Mouse (Mus musculus): ENCODE data around the gene Ephb2. TPM values are rescaled to one million over a fixed set of nuclear protein-coding genes. Genes with fewer than 3 reads are reported as not detected.

Ephb2 gene
- total RNA-seq, 2 experiments from 2014 or later: 31.6 to 32.7 TPM

DNA sequence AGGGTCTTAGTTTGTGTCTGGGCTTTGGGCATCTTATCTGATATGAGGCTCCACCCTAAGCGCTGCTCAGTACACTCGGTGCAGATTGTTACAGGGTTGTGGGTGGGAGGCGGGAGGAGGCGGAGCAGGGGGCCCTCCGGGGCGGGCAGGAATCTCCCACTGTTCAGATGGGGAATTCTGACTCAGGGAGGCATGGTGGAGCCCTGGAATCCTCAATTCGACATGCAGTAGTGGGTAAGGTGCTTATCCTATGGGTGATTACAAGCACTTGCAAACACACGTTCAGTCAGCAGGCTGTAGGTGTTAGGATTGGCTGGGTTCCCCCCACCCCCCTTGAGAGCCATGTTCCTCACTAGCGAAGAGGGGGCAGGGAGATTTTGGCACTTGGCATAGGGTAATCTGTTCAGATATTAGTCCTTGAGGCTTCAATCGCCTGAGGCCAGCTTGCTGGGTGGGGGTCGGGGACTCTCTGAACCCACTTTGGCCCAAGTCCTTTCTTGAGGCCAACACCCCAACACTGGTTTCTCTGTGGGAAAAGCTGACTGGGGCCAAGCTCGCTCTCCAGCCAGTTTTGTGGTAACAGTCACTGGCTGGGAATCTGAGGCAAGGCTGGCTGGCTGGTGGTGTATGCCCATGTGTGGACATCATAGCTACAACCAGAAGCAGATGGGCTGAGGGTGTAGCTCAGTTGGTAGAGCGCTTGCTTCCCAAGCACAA is 186.2 kb downstream of the Ephb2 start:
- peak; percentile 37 to 52 for DNase-seq (ENCODE audit: low spot score in 2 of 2)
- intact Hi-C loops (cut with DNase I): loop anchor here (2.0 to 5.0 kb wide), 3 partner anchors 227 to 423 kb away; no protein-coding TSS in a partner anchor

- intact Hi-C loops (cut with DNase I): loop anchor here (5.0 kb wide), 1 partner anchor 423 kb away; no protein-coding TSS in a partner anchor
- DNase-seq (ENCODE audit: low spot score in 2 of 2): peak; percentile 91 to 92
Measured at GRCm38 (mm10) chr4:136648922-136649479, 186.8 kb downstream of the Ephb2 start.

- intact Hi-C loops (cut with DNase I): no loop called here
- no peak for DNase-seq (ENCODE audit: low spot score in 2 of 2)
Measured at GRCm38 (mm10) chr4:136638890-136639289, 196.9 kb downstream of the Ephb2 start.

GRCm38 (mm10) chr4:136638230-136638750 is 197.5 kb downstream of the Ephb2 start:
- DNase-seq (ENCODE audit: low spot score in 2 of 2): no peak
- intact Hi-C loops (cut with DNase I): no loop called here

GRCm38 (mm10) chr4:136637563-136638229 is 198.1 kb downstream of the Ephb2 start:
- intact Hi-C loops (cut with DNase I): no loop called here
- peak; percentile 82 to 90 for DNase-seq (ENCODE audit: low spot score in 2 of 2)

DNA sequence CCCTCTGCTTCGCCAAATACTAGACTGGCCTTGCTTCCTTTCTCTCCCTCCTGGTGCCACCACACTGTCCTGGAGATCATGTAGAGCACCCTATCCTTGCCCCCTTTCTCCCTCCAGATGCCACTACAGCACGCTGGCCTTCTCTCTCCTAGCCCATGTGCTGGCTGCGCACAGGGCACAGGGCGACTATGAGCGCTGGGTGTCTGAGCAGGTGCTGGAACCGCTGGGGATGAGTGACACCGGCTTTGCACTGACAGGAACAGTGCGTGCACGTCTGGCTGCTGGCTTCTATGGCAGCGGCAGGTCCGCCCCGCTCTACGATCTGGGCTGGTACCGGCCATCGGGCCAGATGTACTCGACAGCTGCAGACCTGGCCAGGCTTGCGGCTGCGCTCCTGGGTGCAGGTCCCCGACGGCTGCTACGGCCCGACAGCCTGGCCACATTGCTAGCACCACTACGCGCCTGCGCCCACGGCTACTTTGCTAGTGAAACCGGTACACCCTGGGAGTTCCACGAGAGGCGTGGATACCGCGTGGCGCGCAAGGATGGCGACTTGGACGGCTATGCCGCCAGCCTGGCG is 198.7 kb downstream of the Ephb2 start:
- intact Hi-C loops (cut with DNase I): no loop called here
- no peak for DNase-seq (ENCODE audit: low spot score in 2 of 2)

GRCm38 (mm10) chr4:136636511-136636910 is 199.3 kb downstream of the Ephb2 start:
- intact Hi-C loops (cut with DNase I): no loop called here
- DNase-seq (ENCODE audit: low spot score in 2 of 2): no peak

DNA sequence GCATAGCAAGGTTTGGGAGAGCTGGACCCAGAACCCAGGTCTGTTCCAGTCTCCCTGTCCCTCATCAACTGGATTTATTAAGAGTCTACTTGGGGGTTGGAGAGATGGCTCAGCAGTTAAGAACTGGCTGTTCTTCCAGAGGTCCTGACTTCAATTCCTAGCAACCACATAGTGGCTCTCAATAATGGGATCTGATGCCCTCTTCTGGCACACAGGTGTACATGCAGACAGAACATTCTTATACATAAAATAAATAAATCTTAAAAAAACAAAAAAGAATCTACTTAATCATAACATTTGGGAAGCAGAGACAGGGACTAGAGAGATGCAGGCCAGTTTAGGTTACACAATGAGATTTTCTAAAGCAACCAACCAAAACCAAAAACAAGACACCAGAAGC is 199.8 kb downstream of the Ephb2 start:
- intact Hi-C loops (cut with DNase I): no loop called here

GRCm38 (mm10) chr4:136631237-136631994 is 204.4 kb downstream of the Ephb2 start:
- DNase-seq (ENCODE audit: low spot score in 2 of 2): peak; percentile 65 to 88
- intact Hi-C loops (cut with DNase I): no loop called here

More for the DNA sequence above, 199.8 kb downstream of the Ephb2 start:
- DNase-seq (ENCODE audit: low spot score in 2 of 2): no peak

DNA sequence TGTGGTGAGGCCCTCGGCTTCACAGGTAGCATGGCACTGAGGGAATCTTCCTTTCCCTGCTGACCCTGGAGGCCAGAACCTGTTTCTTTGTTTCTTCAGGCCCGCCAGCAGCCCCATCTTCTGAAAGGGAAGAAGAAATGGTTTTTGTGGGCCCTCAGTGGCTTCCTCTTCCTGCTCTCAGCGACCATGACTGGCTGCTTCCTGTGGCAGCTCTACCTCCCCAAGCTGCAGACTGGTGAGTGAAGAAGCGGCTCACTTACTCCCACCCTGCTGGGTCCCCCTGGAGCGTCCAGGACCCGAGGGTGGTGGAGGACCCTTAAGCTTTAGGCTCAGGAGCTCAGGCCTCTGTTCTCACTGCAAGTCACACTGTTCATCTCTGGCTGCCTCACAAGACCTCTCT is 209.2 kb downstream of the Ephb2 start:
- no peak for DNase-seq (ENCODE audit: low spot score in 2 of 2)
- intact Hi-C loops (cut with DNase I): loop anchor here (10.0 kb wide), 1 partner anchor 382 kb away; the partner anchor contains the start of gene Tcea3

GRCm38 (mm10) chr4:136622388-136622787 is 213.4 kb downstream of the Ephb2 start, which contains the start of gene Lactbl1:
Lactbl1 (plus strand) TSS chr4:136622621.
- intact Hi-C loops (cut with DNase I): loop anchor here (2.0 to 10.0 kb wide), 2 partner anchors 254 to 378 kb away; partner anchors contain the start of gene Tcea3
- DNase-seq (ENCODE audit: low spot score in 2 of 2): no peak

DNA sequence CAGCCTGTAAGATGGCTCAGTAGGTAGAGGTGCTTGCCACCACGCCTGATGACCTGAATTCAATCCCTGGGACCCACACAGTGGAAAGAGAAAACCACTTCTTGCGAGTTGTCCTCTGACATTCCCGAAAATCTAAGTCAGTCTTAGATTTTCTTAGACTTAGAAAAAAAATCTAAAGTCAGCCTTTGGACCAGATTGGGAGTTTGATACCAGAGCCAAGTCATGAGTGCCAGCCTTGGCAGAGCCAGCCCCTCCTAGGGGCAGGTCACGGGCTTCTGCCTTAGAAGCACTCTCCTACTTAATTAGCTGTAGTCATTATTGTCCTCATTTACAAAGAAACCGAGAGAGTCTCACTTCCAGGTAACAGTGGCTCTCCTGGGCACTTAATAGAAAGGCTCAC is 213.8 kb downstream of the Ephb2 start:
- no peak for DNase-seq (ENCODE audit: low spot score in 2 of 2)
- intact Hi-C loops (cut with DNase I): loop anchor here (2.0 to 10.0 kb wide), 3 partner anchors 167 to 377 kb away; partner anchors contain the start of gene Tcea3

- peak; percentile 79 for DNase-seq (ENCODE audit: low spot score in 2 of 2)
- intact Hi-C loops (cut with DNase I): loop anchor here (2.0 to 10.0 kb wide), 2 partner anchors 167 to 377 kb away; partner anchors contain the start of gene Tcea3
Measured at GRCm38 (mm10) chr4:136621336-136621735, 214.5 kb downstream of the Ephb2 start.

DNA sequence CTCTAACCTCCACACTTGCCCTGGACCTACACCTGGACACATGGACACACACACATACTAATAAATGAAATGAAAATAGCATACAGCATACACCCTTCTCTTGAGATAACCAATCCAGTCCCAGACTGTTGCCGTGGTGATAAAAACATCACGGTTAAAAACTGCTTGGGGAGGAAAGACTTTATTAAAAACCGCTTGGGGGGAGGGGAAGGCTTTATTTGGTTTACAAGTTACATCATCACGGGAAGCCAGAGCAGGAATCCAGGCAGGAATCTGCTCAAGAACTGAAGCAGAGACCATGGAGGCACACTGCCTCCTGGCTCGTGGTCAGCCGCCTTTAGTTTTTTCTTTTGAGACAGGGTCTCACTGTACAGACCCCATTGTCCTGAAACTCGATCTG is 222.1 kb downstream of the Ephb2 start:
- intact Hi-C loops (cut with DNase I): no loop called here
- peak; percentile 29 to 54 for DNase-seq (ENCODE audit: low spot score in 2 of 2)

DNA sequence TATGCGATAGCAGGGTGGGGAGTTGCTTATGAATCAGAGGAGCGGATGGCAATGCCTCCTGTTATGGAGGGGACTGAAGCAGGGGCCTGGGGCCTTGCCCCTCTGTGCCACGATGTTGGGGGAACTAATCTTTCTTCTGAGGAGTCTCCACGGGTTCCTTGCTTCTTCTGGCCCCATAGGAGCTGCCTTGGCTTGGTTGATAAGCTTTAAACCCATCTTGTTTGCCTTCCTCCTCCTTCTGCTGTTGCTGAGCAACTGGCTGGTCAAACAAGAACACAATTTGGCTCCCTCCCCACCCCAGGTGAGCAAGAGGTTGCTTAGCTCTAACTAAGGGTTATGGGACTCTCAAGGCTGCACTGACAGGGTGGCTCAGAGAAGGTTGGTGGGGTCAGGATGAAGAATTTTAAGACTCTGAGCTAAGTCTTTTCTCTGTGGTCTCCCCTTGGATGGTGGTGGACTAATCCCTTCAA is 225.4 kb downstream of the Ephb2 start, which contains the start of gene Tex46:
Gene Tex46, plus strand, starts transcription at position 51 of the 470 bp plus-strand sequence.
- DNase-seq (ENCODE audit: low spot score in 2 of 2): no peak
- intact Hi-C loops (cut with DNase I): no loop called here

GRCm38 (mm10) chr4:136605756-136606485 is 229.9 kb downstream of the Ephb2 start:
- intact Hi-C loops (cut with DNase I): no loop called here
- no peak for DNase-seq (ENCODE audit: low spot score in 2 of 2)

GRCm38 (mm10) chr4:136602568-136602967 is 233.2 kb downstream of the Ephb2 start, which contains the start of gene Kdm1a:
Kdm1a (minus strand) TSS chr4:136602723.
- peak; percentile 96 to 97 for DNase-seq (ENCODE audit: low spot score in 2 of 2)

More at GRCm38 (mm10) chr4:136602568-136602967, 233.2 kb downstream of the Ephb2 start, which contains the start of gene Kdm1a:
- intact Hi-C loops (cut with DNase I): no loop called here
